In genomic region chr11:25684731-25685130, GRCm38 (mm10) we compare ENCODE assay signal across 11 mouse cellular contexts.
DNase-seq lines count a peak whose midpoint lies in the region.
"Had no signal": no experiment of that assay in that cellular context is flagged by ENCODE, and none has a peak within 500 bp of the region (broad histone marks: within the 10 kb centered on the region; RNA-seq: fewer than 3 reads in every experiment).

No protein-coding gene starts in this region.

- peak; percentile 2 to 3 for DNase-seq in adrenal gland, postnatal 36 days
- no peak for DNase-seq in adrenal gland, postnatal 25 days
- peak; percentile 11 to 17 for DNase-seq in left cerebral cortex, adult 18-20 months (ENCODE audit: low spot score in 2 of 2)
- DNase-seq in left cerebral cortex, adult 9 months (ENCODE audit: low spot score in 2 of 2), result no peak
- peak; percentile 72 to 88 for DNase-seq in layer of hippocampus, adult 18-20 months (ENCODE audit: low spot score in 2 of 2)
- DNase-seq in layer of hippocampus, postnatal 36 days, result peak; percentile 58 to 72
- no peak for DNase-seq in kidney, adult 9 months
- no peak for DNase-seq in natural killer cell, adult 2 months (ENCODE audit: low spot score in 2 of 2)
- DNase-seq: kidney, adult 11 months; lung, adult 18-20 months; thymus, adult 18-20 months had no signal

Comparison
In these comparisons a context has a peak if more than half of its experiments do, and no peak if none do; other contexts are left out.
1. DNase-seq: peak in adrenal gland, postnatal 36 days (2 of 2), left cerebral cortex, adult 18-20 months (2 of 2), layer of hippocampus, adult 18-20 months (2 of 2) and layer of hippocampus, postnatal 36 days (2 of 2); none in adrenal gland, postnatal 25 days (single experiment), left cerebral cortex, adult 9 months (0 of 2), kidney, adult 9 months (single experiment) and natural killer cell, adult 2 months (0 of 2).